Mouse (Mus musculus) gastrocnemius, postnatal 4 days (tissue): Measurements from ENCODE around the gene Nup93. TPM values are rescaled to one million over a fixed set of nuclear protein-coding genes. Genes with fewer than 3 reads are reported as not detected.

Source experiments
- DNase-seq, 2 experiments: peaks; one replicate each; pipeline ENCODE4 v3.0.0; 2021 to 2022; ENCODE audit warnings: low spot score in 2 of 2, mixed read lengths in 2 of 2
- microRNA-seq: library from miRNA; unstranded; fragments of <30 nt; microRNA quantifications from one replicate; pipeline ENCODE4 v1.2.0, GENCODE M21; 2021
- total RNA-seq, 2 experiments: library from RNA; stranded (reverse); gene quantifications; 2 replicates each; pipeline ENCODE4 v1.2.3; 2021

The Nup93 gene
- total RNA-seq, 2 experiments from 2014 or later: 26.7 to 32.9 TPM

DNA sequence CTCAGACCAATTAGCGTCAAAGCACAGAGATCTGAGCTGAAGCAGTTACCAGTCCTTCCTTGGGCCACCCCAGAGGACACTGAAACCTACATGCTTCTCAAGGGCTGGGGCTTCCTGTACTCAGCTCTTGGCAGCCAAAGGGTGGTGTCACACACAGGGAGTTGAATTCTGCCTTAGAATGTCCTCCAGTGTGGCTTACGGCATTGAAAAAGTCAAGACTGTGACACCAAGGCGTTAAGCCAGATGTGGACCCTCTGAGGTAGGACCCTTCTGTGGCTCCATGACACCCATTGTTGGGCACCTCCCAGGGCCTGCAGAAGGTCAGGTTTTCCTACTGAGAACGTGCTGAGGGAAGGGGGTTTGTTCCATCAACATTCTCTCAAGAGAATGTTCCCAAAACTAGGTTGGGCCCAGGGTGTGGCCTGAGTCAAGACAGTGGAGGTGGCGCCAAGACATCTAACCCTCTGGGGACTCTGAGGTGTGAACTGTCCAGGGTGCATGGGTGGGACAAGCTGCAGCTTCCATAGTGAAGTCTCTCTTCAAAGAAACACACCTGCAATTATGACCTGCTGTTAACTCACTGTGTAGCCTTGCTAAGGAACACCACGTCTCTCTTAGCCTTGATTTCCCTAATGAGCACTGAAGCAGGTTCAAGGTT is 147.5 kb downstream of the Nup93 start:
- no peak for DNase-seq

DNA sequence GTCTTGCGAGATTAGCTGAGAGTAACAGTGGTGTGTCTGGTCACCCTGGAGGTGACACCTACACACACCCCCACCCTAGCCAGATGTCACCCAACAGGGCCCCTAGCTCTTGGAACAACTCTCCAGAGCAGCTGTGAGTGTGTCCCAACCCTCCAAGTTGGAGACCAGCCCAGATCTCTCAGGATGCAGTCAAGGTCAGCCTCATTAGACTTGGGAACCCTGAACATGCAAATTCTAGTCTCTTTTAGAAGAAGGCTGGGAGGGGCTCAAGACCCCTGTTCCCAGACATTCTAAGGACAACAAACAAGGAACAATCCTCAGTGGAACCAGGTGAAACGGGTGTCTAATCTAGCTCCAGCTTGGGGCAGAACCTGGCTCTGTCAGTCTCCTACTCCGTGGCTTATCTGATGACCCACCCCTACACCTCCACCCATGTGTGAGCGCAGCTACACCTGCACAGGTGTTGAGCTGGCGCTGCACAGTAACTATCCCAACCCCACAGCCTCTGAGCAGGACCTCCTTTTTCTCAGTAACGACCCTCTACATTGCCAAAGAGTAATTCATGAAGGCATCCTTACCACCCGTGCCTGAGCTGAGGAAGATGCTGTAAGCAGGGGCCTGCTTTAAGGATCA is 148.4 kb downstream of the Nup93 start:
- no peak for DNase-seq

DNA sequence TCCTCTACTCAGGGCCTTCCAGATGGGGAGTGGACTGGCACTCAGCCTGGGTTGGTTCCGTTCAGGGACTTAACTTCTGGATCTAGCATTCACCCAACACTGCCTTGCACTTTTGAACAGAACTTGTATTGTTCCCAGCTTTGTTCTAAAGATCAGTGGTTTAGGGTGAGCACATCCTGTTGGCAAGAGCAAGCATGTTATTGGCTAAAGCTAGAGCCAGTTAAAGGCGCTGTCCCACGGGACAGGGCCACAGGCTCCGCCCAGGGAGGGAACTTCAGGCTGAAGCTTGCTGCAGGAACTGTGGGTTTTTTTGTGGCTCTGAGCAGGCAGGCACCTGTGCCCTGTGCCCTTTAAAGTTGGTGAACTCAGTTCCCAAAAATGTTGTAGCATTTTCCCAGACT is 148.9 kb downstream of the Nup93 start:
- DNase-seq: peak in 1 of 2 experiments; percentile 55

DNA sequence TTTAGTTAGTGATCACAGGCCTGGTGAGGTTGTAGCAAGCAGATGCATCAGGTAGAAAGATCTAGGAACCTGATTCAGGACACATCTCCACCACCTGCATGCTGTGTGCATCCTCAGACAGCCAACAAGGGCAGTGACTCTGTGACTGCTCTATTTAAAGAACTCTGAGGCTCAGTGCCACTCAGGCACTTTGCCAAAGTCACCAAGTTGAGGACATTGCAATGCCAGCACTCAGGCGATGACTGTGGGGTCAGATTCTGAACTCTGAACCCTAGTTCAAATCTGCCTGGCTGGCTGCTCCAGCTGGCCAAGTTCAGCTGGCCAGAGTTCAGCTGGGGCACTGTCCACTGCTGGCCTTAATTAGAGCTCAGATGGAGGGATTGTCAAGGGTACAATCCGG is 149.5 kb downstream of the Nup93 start:
- DNase-seq: no peak

DNA sequence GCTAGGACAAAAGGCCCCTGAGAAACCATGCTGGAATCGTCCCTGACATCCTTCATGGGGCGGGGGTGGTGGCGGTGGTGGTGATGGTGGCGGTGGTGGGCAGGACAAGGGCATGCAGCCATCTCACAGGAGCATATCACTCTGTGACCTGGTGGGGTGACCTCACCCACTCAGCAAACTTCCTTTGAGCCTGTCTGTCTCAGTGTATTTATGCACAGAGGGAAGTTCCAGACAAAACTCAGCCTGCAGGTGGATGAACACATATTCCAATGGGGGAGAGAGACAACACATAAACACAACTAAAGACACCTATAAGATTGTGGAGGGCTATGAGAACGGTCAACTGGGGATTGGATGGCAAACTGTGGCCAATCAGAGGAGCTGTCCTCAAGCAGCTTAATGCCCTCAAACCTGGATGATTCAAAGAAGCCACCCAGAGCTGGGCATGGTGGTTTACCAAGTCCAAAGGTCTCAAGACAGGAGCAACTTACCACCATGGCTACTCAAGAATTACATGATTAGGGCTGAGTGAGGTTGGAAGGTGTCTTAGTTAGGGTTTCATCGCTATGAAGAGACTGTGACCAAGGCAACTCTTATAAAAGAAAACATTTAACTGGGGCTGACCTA is 150.4 kb downstream of the Nup93 start:
- DNase-seq: no peak

DNA sequence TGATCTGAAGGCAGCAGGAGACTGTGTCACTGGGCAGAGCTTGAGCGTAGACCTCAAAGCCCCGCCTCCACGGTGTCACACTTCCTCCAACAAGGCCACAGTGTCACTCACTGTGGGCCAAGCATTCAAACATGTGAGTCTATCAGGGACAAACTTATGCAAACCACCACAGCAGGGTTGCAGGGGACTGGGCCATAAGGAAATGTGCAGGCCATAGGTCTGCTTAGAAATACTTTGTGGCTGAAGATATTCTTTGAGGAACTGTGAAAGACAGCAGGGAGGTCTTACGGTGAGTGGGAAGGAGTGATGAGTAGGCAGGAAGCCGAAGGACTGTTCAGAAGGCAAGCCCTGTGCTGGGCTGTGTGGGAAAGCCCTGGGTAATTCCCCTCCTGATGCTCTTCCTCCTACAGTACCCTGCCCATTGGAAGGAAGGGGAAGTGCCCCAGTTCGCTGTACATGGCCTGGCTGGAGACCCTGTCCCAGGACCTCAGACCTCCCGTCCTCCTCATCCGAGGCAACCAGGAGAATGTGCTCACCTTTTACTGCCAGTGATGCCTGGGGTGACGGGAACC is 151.1 kb downstream of the Nup93 start:
- no peak for DNase-seq

Small RNA genes lying within 50 kb of the gene (microRNA-seq; reads per million reads assigned to microRNA genes)
- gene Mir138-2: 10.2 reads per million, percentile 27 among the genes with 10 or more reads in this experiment

Other genes with a start within 250 kb of the Nup93 start
- gene Amfr, start 201.7 kb upstream of the Nup93 start, total RNA-seq: 10 to 100 TPM; 93.2 to 98.0 TPM
- 10 to 100 TPM; 36.1 to 40.5 TPM for gene Nudt21, start 177.5 kb upstream of the Nup93 start, total RNA-seq
- 10 to 100 TPM; 19.2 to 20.2 TPM for gene Ogfod1, start 177.4 kb upstream of the Nup93 start, total RNA-seq
- gene Bbs2, start 115.6 kb upstream of the Nup93 start, total RNA-seq: 1 to 10 TPM; 8.3 to 8.6 TPM
- not detected for gene Mt4, start 77.4 kb upstream of the Nup93 start, total RNA-seq
- 10 to 100 TPM; 11.4 to 18.3 TPM for gene Mt3, start 62.0 kb upstream of the Nup93 start, total RNA-seq
- gene Mt2, start 41.9 kb upstream of the Nup93 start, total RNA-seq: 100 to 1,000 TPM in 1 of 2 experiments, 10 to 100 TPM in 1; 83.6 to 103 TPM
- 10 to 100 TPM; 42.4 to 49.1 TPM for gene Mt1, start 35.5 kb upstream of the Nup93 start, total RNA-seq
- gene Slc12a3, start 114.6 kb downstream of the Nup93 start, total RNA-seq: under 1 TPM in 1 of 2 experiments, not detected in 1; 0.10 TPM
- gene Herpud1, start 171.9 kb downstream of the Nup93 start, total RNA-seq: 10 to 100 TPM; 57.2 to 58.0 TPM
- 1 to 10 TPM in 1 of 2 experiments, under 1 TPM in 1; 0.65 to 1.8 TPM for gene Nlrc5, start 219.8 kb downstream of the Nup93 start, total RNA-seq